Mouse (Mus musculus): Measurements from ENCODE around the gene Enoph1. TPM values are rescaled to one million over a fixed set of nuclear protein-coding genes. Genes with fewer than 3 reads are reported as not detected.

Gene Enoph1
- polyA plus RNA-seq, 1 experiment from 2014 or later: 45.4 TPM

DNA sequence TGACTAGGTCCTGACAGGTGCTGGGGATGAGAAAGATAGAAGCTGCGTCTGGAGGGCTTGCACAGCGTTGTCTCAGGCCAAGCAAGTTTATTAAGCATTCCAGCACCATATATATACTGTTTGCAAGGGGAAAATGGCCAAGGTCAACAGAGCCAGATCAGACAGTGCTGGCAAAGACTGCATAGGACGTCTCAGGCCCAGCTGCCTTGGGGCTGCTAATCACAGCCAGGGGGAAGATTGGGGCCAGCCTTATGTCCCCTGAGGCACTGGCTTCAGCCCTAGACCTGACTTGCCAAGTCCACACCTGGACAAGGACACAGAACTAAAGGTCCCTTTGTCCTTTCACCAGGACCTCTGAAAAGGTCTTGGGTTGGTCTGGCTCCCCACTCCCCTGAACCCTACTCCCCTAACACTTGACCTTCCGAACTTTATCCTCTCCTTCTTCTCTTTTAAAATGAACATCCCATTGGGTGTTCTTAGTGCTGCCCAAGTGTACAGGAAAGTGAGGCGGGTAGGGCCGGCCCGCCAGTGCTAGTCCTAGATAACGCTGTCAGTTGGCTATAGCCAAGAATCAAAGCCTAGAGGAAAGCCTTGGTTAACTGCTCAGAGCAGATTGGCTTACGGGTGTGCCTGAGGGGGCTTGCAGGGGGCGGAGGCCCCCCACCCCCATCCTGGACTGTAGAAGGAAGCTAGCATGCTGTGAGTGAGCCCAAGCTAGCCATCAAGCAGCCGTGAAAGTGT lies 15.2 kb downstream of the Enoph1 start:
- peaks cover 10% of the 10 kb centered on the region; the same call in 1 of the 2 replicates for H3K4me1 ChIP-seq (ENCODE audit: control insufficient read depth, insufficient read depth, low read length)
- WGBS: 81% methylated on average over 11 of the region's 11 CpGs
- H3K4me3 ChIP-seq (ENCODE audit: low read depth, low read length): no peak overlapping the region
- no peak overlapping the region for H3K4me2 ChIP-seq (replicated peaks; ENCODE audit: low read depth, low read length)
- no peak overlapping the region for H3K27ac ChIP-seq (ENCODE audit: low read length)
- no peaks in the 10 kb centered on the region for H3K27me3 ChIP-seq (ENCODE audit: control insufficient read depth, insufficient read depth, low read length)
- ATAC-seq (ENCODE audit: insufficient number of reproducible peaks, insufficient read depth, low FRiP score, low read depth): no peak
- H3K9me3 ChIP-seq (ENCODE audit: control insufficient read depth, low read depth, low read length): 0 out of 2 replicates have a peak, but pooled peaks cover 3% of the 10 kb centered on the region
- H3K9ac ChIP-seq (replicated peaks; ENCODE audit: low read depth, low read length): no peak overlapping the region
- peaks cover 7% of the 10 kb centered on the region for H3K36me3 ChIP-seq (ENCODE audit: control insufficient read depth, insufficient read depth, low read length)

DNA sequence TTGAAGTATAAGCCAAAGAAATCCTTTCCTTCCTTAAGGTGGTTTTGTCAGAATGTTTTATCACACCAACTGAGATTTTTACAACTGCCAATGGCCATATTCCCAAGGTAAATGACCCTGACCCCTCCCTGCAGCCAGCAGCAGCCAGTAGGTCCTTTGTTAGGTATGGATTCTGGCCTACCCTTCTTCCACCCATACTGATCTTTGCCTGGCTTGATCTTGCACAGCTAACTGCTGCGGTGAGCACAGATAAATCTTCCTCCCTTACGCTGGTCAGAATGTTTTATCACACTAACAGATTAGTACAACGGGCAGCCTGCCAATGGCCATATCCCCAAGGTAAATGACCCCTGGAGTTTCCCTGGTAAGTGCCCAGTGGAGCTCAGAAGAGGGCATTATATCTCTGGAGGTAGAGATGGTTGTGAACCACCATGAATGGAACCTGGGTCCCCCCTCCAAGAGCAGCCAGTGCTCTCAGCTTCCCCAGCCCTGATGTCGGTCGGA lies 16.1 kb downstream of the Enoph1 start:
- Histone ChIP-seq H3K4me2 (replicated peaks; ENCODE audit: low read depth, low read length) (no peak overlapping the region), H3K36me3 (ENCODE audit: control insufficient read depth, insufficient read depth, low read length) (peaks cover 14% of the 10 kb centered on the region), H3K27me3 (ENCODE audit: control insufficient read depth, insufficient read depth, low read length) (no peaks in the 10 kb centered on the region), H3K9ac (replicated peaks; ENCODE audit: low read depth, low read length) (no peak overlapping the region), H3K9me3 (ENCODE audit: control insufficient read depth, low read depth, low read length) (0 out of 2 replicates have a peak, but pooled peaks cover 3% of the 10 kb centered on the region), H3K4me1 (ENCODE audit: control insufficient read depth, insufficient read depth, low read length) (peaks cover 10% of the 10 kb centered on the region; the same call in 1 of the 2 replicates), H3K27ac (ENCODE audit: low read length) (no peak overlapping the region), H3K4me3 (ENCODE audit: low read depth, low read length) (no peak overlapping the region)
- 67% methylated on average over 5 of the region's 5 CpGs for WGBS
- ATAC-seq (ENCODE audit: insufficient number of reproducible peaks, insufficient read depth, low FRiP score, low read depth): no peak

DNA sequence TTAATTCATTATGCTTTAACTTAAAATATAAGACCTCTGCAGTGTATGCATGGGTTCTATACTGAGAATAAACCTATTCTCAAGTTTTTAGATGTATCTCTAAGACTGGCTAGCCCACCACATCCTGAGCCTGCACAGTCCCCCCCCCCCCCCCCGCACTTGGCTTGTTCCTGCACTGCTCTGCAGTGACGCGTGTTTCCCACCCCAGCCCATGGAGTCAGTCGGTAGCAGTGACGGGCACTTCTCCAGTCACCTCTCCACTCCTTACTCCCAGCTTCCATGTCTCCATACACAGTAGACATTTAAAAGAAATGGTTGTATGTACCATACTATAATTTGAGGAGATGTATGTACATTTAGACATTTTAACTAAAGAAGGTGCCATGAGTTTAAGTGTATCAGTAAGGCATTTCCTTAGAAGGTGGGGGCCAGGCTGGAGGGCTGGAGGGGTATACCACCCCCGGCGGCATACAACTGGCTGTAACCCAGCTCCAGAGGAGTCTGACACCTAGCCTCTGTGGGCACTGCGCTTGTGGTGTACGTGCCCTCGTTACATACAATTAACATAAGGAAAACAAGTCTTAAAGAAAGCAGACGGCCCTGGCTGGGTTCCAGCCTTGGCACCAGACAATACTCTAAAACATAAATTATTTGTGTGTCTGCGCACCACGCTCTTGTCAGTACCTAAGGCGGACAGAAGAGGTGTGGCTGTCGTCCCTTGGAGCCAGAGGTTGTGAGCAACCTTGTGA lies 17.9 kb downstream of the Enoph1 start:
- no peaks in the 10 kb centered on the region for H3K27me3 ChIP-seq (ENCODE audit: control insufficient read depth, insufficient read depth, low read length)
- H3K4me3 ChIP-seq (ENCODE audit: low read depth, low read length): no peak overlapping the region
- 84% methylated on average over 14 of the region's 15 CpGs for WGBS
- H3K4me2 ChIP-seq (replicated peaks; ENCODE audit: low read depth, low read length): no peak overlapping the region
- H3K27ac ChIP-seq (ENCODE audit: low read length): no peak overlapping the region
- no peaks in the 10 kb centered on the region for H3K9me3 ChIP-seq (ENCODE audit: control insufficient read depth, low read depth, low read length)
- peaks cover 10% of the 10 kb centered on the region; the same call in 1 of the 2 replicates for H3K4me1 ChIP-seq (ENCODE audit: control insufficient read depth, insufficient read depth, low read length)
- H3K36me3 ChIP-seq (ENCODE audit: control insufficient read depth, insufficient read depth, low read length): peaks cover 28% of the 10 kb centered on the region
- ATAC-seq (ENCODE audit: insufficient number of reproducible peaks, insufficient read depth, low FRiP score, low read depth): no peak
- no peak overlapping the region for H3K9ac ChIP-seq (replicated peaks; ENCODE audit: low read depth, low read length)

DNA sequence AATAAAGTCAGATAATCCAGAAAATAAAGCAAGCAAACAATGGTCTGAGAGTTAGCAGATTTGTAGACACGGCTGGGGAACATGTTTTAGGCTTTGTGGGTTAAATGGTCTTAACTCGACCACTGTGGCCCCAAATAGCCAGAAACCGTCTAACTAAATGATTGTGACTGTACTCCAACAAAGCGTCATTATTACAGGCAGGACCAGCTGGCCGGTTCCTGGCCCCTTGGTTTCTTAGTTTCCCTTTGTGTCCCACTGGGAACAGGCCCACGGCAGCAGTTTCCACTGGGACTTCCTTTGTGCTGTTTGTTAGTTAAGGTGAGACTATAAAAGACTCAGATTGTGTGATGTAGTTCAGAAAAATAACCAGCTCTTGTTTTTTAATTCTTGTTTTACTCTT lies 18.9 kb downstream of the Enoph1 start:
- no peak overlapping the region for H3K9ac ChIP-seq (replicated peaks; ENCODE audit: low read depth, low read length)
- H3K27me3 ChIP-seq (ENCODE audit: control insufficient read depth, insufficient read depth, low read length): no peaks in the 10 kb centered on the region
- H3K4me3 ChIP-seq (ENCODE audit: low read depth, low read length): no peak overlapping the region
- ATAC-seq (ENCODE audit: insufficient number of reproducible peaks, insufficient read depth, low FRiP score, low read depth): no peak
- WGBS: 67% methylated on average over 6 of the region's 6 CpGs
- H3K4me1 ChIP-seq (ENCODE audit: control insufficient read depth, insufficient read depth, low read length): peaks cover 10% of the 10 kb centered on the region; the same call in 1 of the 2 replicates
- H3K27ac ChIP-seq (ENCODE audit: low read length): no peak overlapping the region
- H3K9me3 ChIP-seq (ENCODE audit: control insufficient read depth, low read depth, low read length): no peaks in the 10 kb centered on the region
- no peak overlapping the region for H3K4me2 ChIP-seq (replicated peaks; ENCODE audit: low read depth, low read length)
- H3K36me3 ChIP-seq (ENCODE audit: control insufficient read depth, insufficient read depth, low read length): peaks cover 37% of the 10 kb centered on the region

DNA sequence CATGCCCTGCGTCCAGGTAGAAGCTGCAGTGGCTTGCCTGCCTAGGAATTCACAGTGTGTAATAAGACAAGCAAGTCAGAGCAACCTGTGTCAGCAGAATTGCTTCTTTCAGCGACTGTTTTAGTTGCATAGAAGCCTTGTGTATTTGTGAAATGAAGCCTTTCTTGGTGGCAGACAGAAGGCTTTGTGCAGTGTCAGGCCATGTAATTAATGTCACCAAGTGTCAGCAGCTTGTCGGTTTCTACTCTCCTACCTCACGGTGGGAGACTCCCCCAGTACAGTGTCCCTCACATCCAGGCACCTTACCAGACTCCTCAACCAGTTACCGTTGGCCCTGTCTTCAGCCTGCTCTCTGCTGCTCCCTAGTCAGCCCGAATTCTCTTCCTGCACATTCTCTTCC lies 19.5 kb downstream of the Enoph1 start:
- no peaks in the 10 kb centered on the region for H3K27me3 ChIP-seq (ENCODE audit: control insufficient read depth, insufficient read depth, low read length)
- WGBS: 69% methylated on average over 6 of the region's 6 CpGs
- no peak overlapping the region for H3K27ac ChIP-seq (ENCODE audit: low read length)
- no peak overlapping the region for H3K9ac ChIP-seq (replicated peaks; ENCODE audit: low read depth, low read length)
- no peak for ATAC-seq (ENCODE audit: insufficient number of reproducible peaks, insufficient read depth, low FRiP score, low read depth)
- no peak overlapping the region for H3K4me2 ChIP-seq (replicated peaks; ENCODE audit: low read depth, low read length)
- H3K4me3 ChIP-seq (ENCODE audit: low read depth, low read length): no peak overlapping the region
- peaks cover 10% of the 10 kb centered on the region; the same call in 1 of the 2 replicates for H3K4me1 ChIP-seq (ENCODE audit: control insufficient read depth, insufficient read depth, low read length)
- H3K9me3 ChIP-seq (ENCODE audit: control insufficient read depth, low read depth, low read length): no peaks in the 10 kb centered on the region
- H3K36me3 ChIP-seq (ENCODE audit: control insufficient read depth, insufficient read depth, low read length): peaks cover 42% of the 10 kb centered on the region

DNA sequence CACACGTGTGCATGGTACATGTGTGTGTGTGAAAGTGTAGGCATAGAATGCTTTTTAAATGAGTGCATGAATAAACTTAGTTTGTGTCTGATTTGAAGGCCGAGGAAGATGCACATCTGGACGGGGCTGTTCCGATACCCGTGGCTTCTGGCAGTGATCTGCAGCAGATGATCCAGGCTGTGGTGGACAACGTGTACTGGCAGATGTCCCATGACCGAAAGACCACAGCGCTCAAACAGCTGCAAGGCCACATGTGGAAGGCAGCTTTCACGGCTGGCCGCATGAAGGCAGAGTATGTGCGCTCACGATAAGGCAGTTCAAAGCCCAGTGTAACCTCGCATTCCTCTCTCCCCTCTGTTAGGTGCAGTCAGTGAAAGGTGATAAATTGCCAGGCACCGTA lies 21.1 kb downstream of the Enoph1 start:
- Histone ChIP-seq H3K9ac (replicated peaks; ENCODE audit: low read depth, low read length) (no peak overlapping the region), H3K4me3 (ENCODE audit: low read depth, low read length) (no peak overlapping the region), H3K9me3 (ENCODE audit: control insufficient read depth, low read depth, low read length) (no peaks in the 10 kb centered on the region), H3K4me2 (replicated peaks; ENCODE audit: low read depth, low read length) (no peak overlapping the region), H3K27me3 (ENCODE audit: control insufficient read depth, insufficient read depth, low read length) (no peaks in the 10 kb centered on the region), H3K36me3 (ENCODE audit: control insufficient read depth, insufficient read depth, low read length) (peaks cover 42% of the 10 kb centered on the region), H3K27ac (ENCODE audit: low read length) (no peak overlapping the region), H3K4me1 (ENCODE audit: control insufficient read depth, insufficient read depth, low read length) (0 out of 2 replicates have a peak, but pooled peaks cover 2% of the 10 kb centered on the region)
- 89% methylated on average over 14 of the region's 14 CpGs for WGBS
- ATAC-seq (ENCODE audit: insufficient number of reproducible peaks, insufficient read depth, low FRiP score, low read depth): no peak

DNA sequence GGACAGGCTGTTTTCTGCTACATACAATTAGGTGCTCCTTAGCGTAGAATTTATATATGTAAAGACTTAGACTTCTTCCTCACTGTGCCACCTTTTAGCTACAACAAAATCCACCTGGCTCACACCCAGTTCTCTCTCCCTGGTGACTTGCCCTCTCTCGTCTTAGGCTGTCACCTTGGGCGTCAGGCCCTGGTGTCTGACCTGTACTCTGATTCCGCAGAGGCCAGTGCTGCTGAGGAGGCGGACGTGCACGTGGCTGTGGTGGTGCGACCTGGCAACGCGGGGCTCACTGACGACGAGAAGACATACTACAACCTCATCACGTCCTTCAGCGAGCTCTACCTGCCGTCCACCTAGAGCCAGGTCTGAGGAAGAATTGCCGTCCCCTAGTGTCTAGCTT lies 27.8 kb downstream of the Enoph1 start:
- Histone ChIP-seq H3K9ac (replicated peaks; ENCODE audit: low read depth, low read length) (no peak overlapping the region), H3K4me1 (ENCODE audit: control insufficient read depth, insufficient read depth, low read length) (no peaks in the 10 kb centered on the region), H3K9me3 (ENCODE audit: control insufficient read depth, low read depth, low read length) (no peaks in the 10 kb centered on the region), H3K4me2 (replicated peaks; ENCODE audit: low read depth, low read length) (no peak overlapping the region), H3K27me3 (ENCODE audit: control insufficient read depth, insufficient read depth, low read length) (no peaks in the 10 kb centered on the region), H3K4me3 (ENCODE audit: low read depth, low read length) (no peak overlapping the region), H3K27ac (ENCODE audit: low read length) (no peak overlapping the region), H3K36me3 (ENCODE audit: control insufficient read depth, insufficient read depth, low read length) (peaks cover 26% of the 10 kb centered on the region)
- WGBS: 90% methylated on average over 16 of the region's 16 CpGs
- no peak for ATAC-seq (ENCODE audit: insufficient number of reproducible peaks, insufficient read depth, low FRiP score, low read depth)

DNA sequence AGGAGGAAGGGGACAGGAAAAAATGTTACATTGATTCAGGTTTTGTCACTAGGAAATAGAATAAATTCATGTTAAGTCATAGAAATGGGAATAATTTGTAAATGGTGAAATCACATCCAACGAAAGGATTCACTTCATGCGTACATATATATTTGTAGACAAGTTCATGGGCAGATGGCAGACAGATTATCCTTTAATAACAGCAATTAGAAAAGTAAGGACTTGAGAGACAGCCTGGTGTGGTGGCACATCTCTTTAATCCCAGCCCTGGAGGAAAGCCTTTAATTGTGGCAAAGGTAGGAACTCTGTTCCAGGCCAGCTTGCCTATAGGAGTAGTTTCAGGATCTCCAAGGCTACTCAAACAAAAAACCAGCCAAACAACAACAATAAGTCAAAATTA lies 29.7 kb downstream of the Enoph1 start:
- H3K9me3 ChIP-seq (ENCODE audit: control insufficient read depth, low read depth, low read length): no peaks in the 10 kb centered on the region
- peaks cover 17% of the 10 kb centered on the region for H3K36me3 ChIP-seq (ENCODE audit: control insufficient read depth, insufficient read depth, low read length)

More for the DNA sequence above, 29.7 kb downstream of the Enoph1 start:
- WGBS: 96% methylated on average over 2 of the region's 2 CpGs
- ATAC-seq (ENCODE audit: insufficient number of reproducible peaks, insufficient read depth, low FRiP score, low read depth): no peak
- Histone ChIP-seq H3K4me2 (replicated peaks; ENCODE audit: low read depth, low read length) (no peak overlapping the region), H3K9ac (replicated peaks; ENCODE audit: low read depth, low read length) (no peak overlapping the region), H3K4me1 (ENCODE audit: control insufficient read depth, insufficient read depth, low read length) (no peaks in the 10 kb centered on the region), H3K27ac (ENCODE audit: low read length) (no peak overlapping the region), H3K27me3 (ENCODE audit: control insufficient read depth, insufficient read depth, low read length) (no peaks in the 10 kb centered on the region), H3K4me3 (ENCODE audit: low read depth, low read length) (no peak overlapping the region)
